Mouse (Mus musculus) embryonic stem cell, embryonic (primary cell): ENCODE results near the gene Rbms3.

Experiments used
- CTCF ChIA-PET, 4 experiments: fragments of 300-600 bp in 2 of 4; fragments of 350-600 bp in 2 of 4; sonication (Branson Sonifier 250); formaldehyde crosslinking; loops; one replicate each; lab custom pipeline; 2022; ENCODE audit warnings: inconsistent platforms in 2 of 4; lab: Charles Lee
- POLR2A ChIA-PET, 4 experiments: fragments of 300-600 bp in 2 of 4; fragments of 350-600 bp in 2 of 4; sonication (Branson Sonifier 250); formaldehyde crosslinking; loops; one replicate each; lab custom pipeline; 2022; ENCODE audit warnings: antibody characterized with exemption in 4 of 4, inconsistent platforms in 1 of 4; lab: Charles Lee

Gene Rbms3

DNA sequence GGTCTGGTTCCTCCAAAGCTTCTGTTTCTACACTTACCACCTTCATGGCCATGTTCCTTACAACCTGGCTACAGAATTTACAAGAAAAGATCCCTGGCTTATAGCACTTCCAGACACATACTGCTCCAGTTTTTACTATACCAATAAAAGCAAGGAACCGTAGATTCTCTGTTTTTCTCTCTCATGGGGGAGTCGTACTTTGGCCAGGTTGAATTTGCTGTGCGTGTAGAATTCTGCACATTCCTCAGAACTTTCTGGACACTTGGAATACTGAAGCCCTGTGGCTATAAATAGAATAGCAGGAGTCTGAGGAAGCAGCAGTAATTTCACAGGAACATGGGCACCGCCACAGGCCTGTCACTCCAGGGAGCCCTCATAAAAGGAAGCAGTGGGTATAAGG is 766.1 kb downstream of the Rbms3 start:
- POLR2A ChIA-PET, result no interaction called here
- CTCF ChIA-PET, result no interaction called here

DNA sequence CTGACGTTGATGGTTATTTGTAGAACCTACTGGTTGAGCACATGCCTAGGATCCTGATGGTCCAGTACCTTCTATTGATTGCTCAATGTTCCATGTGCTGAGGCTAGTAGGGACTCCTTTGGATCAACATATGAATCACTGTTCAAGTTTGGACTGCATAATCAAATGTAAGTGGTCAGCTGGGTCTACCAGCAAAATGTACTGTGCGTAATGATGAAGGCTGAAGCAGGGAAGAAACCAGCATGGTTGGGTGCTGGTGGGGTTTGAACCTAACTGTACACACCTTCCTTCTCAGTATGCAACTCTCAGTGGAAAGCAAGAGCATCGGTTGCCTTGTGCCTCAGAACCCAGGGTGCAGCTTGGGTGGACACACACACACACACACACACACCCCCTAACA is 767.4 kb downstream of the Rbms3 start:
- CTCF ChIA-PET, result no interaction called here
- POLR2A ChIA-PET, result no interaction called here

DNA sequence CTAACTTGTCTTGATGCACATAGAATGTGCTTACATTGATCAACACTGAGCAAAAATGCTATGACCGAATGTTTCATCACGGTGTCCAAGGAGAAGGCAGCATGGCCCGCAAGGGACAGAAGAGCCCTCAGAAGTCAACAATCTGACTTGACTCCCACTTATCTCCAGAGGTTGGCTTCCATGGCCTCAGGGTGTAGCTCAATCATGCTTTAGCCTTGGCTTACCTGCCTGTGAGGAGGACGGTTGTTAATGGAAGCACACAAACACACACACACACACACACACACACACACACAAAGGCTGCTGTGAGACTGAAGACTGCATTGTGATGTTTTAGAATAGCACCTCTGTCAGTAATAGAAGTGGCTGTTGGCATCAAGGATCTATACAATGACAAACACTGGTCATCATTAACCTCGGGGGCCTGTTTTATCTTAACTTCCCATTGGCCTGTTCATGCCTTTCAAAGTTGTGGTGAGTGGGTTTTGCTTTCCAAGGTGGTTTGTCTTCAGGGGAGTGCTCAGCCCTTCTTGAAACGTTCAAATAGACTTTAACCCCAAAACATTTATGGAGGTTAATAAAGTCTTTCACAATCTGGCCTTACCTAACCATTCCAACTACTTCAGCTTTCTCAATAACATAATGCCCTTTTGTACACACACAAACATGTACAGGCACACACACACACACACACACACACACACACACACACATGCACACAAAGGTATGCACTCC is 771.7 kb downstream of the Rbms3 start:
- ChIA-PET POLR2A (no interaction called here), CTCF (no interaction called here)

DNA sequence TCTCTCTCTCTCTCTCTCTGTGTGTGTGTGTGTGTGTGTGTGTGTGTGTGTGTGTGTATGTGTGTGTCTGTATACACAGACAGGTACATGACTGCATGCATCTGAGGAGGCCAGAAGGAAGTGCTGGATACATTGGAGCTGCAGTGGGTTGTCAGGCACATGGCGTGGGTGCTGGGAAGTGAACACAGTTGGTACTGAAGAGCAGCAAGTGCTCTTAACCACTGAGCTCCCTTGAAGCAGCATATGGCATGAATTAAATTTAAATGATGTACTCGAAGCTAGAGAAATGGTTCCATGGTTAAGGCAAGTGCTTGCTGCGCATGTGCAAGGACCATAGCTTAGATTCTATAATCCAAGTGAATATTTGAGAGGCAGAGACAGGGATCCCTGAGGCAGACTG is 772.6 kb downstream of the Rbms3 start:
- POLR2A ChIA-PET, result no interaction called here
- CTCF ChIA-PET, result no interaction called here

DNA sequence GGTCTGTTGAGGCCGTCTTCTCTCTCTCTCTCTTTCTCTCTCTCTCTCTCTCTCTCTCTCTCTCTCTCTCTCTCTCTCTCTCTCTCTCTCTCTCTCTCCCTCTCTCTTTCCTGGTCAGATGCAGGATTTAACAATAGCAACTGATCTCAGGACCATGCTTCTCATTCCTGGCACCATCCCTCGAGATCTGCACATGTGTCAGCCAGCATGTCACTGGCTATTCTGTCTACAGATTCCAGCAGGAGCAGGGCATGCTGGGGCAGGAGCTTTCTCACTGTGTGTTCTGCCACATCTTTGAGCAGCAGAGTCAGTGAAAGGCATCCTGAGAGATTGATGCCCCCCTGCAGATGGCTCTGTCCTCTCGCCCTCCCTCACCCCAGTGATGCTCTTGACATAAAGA is 774.0 kb downstream of the Rbms3 start:
- POLR2A ChIA-PET, result no interaction called here
- CTCF ChIA-PET, result no interaction called here

DNA sequence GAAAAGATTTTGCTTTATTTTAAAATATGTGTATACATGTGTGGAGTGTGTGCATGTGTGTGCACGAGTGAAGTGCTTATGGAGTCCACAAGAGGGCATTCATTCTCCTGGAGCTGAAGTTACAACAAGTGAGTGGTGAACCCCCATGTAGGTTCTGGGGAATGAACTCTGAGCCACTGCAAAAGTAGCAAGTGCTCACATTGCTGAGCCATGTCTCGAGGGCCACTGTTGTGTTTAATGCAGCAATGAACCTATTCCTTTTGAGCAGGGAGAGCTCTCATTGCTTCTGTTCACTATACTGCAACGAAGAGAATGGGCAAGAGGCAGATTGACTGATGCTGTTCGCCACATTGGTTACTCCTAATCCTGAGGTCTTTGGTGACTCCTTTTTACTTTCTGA is 780.8 kb downstream of the Rbms3 start:
- ChIA-PET CTCF (no interaction called here), POLR2A (no interaction called here)

DNA sequence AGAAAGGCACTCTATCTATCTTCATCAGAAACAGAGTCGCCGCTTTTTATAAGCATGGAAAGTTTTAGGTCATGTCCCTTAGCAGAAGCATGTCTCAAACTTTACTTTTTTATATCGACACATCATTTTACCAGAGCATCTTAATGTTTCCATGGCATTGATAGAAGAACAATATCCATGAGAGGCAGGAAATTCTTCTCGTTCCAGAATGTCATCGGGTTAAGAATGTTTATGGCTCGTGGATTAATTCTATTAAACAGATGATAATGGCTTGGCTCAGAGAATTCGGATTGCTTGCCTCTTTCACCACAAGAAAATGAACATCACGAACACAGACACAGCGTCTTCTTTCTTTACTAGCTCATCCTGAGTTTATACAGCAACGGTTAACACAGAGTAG is 781.5 kb downstream of the Rbms3 start:
- POLR2A ChIA-PET, result no interaction called here
- CTCF ChIA-PET, result no interaction called here

DNA sequence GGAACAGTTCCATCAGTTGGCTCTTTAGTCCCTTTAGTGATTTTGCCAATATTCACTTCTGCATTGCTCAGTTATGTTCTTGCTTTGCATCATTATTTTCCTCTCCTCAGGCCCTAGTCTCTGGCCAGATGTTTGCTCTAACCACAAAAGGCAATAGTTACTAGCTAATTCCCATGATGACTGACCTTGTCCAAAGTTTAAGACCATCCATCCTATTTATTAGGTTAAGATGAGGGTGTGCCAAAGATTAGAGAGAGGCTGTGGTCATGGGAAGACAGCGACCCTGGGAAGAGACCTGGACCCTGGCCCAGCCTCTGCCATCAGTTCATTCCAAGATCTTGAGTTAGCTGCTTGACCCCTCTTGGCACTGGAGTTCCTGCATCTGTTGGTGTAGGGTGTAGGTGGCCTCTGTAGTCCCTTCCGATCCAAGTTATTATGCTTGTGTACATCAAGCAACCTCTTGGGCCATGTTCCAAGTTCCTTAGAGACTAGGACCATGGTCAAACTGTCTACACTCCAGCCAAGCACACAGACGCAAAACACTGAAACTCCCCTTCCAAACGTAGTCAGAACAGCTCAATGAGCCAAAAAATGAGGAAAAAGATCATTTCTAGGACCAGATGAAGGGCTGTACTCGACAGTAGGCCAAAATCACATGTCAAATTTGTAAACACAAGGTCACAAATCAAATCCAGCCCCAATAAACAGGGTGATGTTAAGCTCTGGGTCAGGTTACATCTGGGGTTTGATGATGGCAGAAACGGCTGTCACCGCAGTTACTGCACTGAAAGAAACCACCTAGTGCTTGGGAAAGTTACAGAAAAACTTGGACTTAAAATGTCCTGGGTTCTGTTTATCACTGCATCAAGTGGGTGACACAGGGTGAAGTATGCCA is 782.2 kb downstream of the Rbms3 start:
- ChIA-PET POLR2A (no interaction called here), CTCF (no interaction called here)

DNA sequence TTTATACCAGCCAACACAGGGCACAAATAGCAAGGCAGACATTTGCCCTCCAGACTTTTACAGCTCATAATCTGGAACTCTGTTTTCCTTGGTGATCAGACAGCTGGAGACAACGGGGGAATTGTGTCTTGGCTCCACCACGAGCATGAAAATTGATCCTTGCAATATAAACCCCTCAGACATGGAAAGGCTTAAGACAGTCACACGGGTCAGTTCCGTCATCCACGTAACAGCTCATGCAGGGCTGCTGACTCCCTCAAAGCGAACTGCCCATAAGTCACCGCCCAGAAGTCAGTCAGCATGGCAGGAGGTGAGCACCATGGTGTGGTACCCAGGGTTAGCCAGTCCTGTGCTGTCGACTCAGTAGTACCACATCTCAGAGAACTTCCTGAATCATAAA is 794.8 kb downstream of the Rbms3 start:
- ChIA-PET CTCF (no interaction called here), POLR2A (no interaction called here)

DNA sequence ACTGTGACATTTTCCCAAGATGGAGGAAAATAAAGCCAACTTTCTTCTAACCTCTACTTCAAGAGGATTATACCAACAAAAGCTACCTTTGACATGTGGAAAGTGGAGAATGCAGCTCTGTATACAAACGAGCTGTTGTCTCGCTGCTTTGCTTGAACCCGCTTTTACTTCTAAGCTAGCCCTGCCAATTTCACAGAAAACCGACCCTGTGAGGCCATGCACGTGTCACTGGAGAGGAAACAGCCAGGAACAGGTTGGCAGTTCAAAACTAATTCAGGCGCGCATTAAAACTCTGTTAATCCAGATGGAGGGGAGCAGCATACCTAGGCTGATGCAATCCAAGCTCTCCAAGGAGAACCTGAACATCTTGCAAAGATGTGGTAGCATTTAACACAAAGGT is 796.0 kb downstream of the Rbms3 start:
- POLR2A ChIA-PET, result no interaction called here
- CTCF ChIA-PET, result no interaction called here

DNA sequence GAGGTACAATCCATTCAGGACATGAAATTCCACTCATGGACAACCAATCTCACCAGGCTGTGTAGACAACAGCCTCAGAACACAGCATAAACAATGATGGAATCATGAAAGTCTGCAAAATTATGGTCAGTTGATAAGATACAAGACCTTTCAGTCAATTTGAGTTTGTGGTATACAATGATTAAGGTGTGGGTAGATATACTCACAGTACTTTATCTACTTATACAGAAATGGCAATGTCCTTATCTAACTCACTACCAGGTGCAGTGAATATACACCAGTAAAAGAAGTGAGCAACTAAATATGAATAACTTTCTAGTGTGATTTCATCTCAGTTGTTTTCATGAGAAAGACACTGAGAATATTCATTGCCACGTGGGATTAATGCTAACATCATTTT is 796.9 kb downstream of the Rbms3 start:
- ChIA-PET POLR2A (no interaction called here), CTCF (no interaction called here)

DNA sequence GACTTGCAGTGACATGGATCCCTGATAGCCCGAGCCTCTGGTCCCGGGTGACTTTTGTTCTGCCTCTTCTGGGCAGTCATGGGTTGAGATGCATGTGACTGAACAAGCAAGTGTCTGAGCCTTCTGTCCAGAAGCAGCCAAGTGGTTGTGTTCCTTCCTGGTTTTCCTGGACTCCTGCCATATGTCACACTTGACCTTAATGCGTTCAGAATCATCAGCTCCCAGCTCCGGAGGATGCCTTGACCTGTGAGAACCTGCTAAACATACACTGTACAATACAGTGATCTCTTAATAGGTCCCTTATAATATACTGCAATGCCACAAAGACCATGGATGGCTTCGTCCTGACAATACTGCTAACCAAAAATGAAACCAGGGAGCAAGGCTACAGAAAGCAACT is 798.3 kb downstream of the Rbms3 start:
- ChIA-PET POLR2A (no interaction called here), CTCF (no interaction called here)

DNA sequence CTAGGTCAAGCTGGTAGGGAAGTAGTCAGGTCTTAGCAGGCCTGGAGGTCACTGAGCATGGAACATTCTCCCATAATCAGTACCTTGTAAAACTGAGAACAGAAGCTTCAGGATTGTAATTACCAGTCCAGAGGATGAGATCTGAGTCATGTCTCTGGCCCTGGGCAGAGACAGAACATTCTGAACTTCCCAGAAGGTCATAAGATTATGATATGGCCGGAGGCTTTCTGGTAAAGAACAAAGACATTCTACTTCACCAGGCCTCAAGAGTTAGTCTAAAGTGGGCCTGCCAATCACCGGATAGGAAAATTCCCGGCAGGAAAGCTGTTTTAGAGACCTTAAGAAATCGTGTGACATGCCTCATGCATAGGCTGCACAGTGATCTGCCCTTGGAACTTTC is 799.8 kb downstream of the Rbms3 start:
- CTCF ChIA-PET, result interaction anchor here in 1 of 4 experiments (0.5 kb wide), 1 partner anchor 780 kb away, joined by 7 read pairs; no protein-coding TSS in a partner anchor
- POLR2A ChIA-PET, result no interaction called here

DNA sequence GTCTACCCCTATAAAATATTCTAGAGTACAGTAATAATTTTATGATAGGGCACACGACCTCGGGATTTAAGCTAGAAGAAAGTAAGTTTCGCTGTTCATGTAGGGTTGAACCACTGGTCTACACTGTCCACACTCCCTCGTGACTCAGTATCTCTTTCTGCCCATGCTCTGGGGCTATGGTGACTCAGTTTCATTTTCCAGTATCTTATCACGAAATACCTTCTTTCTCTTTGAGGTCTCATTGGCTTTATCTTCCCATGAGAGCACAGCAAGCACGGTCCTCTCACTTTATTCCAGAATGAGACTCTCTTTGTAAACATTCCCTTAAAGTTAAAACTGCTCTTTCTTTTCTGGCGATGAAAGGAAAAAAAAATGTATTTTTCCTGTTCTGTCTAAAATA is 808.1 kb downstream of the Rbms3 start:
- POLR2A ChIA-PET, result interaction anchor here in 1 of 4 experiments (0.6 kb wide), 1 partner anchor 125 kb away, joined by 3 read pairs; no protein-coding TSS in a partner anchor
- CTCF ChIA-PET, result interaction anchor here in 1 of 4 experiments (0.5 kb wide), 1 partner anchor 1733 kb away, joined by 3 read pairs; no protein-coding TSS in a partner anchor

DNA sequence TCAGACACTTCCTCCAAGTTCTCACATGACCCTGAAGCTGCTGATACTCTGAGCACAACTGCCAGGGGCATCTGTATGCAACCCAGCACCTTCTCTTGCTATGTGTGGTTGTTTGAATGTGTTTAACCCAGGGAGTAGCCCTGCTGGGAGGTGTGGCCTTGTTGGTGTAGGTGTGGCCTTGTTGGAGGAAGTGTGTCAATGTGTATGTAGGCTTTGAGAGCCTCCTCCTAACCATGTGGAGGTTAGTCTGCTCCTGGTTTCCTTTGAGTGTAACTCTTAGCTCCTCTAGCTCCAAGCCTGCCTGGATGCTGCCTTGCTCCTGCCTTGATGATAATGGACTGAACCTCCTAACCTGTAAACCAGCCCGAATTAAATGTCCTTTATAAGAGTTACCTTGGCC is 812.5 kb downstream of the Rbms3 start:
- ChIA-PET POLR2A (no interaction called here), CTCF (no interaction called here)

DNA sequence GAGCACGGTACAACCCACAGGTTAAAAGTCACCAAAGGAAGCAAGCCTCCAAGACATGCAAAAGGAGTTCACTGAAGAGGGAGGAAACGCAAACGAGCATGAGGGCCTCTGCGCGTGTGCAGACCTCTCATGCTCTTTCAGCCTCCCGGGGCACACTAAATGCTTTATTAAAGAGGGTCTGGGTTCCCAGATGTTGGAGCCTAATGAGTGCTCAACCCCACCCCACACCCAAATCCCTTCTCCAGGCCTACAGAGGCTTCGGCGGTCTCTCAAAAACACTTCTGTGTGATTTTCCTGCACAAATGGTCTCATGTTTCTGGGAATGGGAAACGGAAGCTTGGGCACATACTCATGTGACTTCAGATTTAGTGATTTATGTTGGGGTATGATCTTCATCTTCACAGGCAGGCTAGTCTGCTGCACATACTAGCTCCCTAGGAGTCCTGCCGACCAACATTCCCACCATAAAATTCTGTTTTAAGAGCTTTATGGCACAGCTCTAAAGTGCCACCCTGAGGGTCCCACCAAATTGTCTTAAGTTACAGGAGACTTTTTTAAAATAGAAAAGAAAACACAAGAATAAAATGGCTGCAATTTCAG is 815.1 kb downstream of the Rbms3 start:
- CTCF ChIA-PET, result interaction anchor here in 1 of 4 experiments (0.6 kb wide), 1 partner anchor 36 kb away, joined by 4 read pairs; no protein-coding TSS in a partner anchor
- POLR2A ChIA-PET, result no interaction called here

DNA sequence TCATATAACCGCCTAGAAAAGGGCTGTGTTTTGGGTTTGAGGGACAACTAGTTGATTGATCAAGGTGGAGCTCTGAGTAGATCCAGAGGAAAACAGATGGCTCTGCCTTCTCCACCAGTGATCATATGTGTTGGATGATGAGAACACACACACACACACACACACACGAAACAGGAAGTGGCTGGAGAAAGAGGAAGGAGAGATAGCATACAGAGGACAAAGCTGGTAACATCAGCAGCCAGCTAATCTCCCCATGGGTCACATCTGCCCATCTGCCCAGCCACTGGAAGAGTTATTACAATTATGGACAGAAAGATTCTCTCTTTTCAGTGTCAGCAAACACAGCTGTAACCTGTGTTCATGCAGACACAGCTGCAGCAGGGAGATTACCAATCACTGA is 816.3 kb downstream of the Rbms3 start:
- ChIA-PET POLR2A (no interaction called here), CTCF (no interaction called here)

DNA sequence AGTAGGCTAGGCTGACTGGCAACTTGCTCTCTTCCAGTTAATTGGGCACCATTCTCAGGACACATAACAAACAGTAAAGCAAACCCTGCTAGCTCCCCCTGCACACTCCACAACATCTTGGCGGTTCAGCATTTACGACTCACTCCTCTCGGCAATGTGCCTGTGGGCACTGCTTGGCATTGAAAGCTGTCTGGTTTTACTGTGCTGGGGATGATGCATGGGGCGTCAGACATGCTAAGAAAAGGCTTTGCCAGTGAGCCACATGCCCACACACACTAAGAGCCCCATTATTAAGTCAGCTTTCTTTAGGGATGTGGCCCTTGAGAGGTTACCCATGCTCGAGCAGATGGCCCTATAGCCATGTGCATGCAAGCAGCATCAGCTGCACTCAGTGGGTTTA is 820.5 kb downstream of the Rbms3 start:
- POLR2A ChIA-PET, result no interaction called here
- CTCF ChIA-PET, result no interaction called here

DNA sequence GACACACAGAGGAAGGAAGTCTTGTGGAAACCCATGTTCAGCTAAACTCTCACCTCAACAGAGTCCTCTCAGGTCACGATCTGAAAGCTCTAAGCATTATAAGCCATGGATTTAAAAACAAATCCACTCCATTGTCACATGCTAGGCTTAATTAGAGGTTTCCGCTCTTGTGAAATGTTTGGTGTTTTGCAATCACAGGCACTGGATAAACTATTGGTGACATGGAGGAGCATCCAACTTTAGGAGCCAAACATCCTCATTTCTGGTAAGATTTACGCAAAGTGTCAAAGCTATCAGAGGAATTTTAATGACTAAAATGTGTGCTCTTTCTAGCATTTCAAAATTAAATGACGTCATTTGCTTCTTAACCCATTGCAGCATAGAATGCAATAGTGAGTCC is 821.3 kb downstream of the Rbms3 start:
- POLR2A ChIA-PET, result no interaction called here
- CTCF ChIA-PET, result no interaction called here
